Mouse (Mus musculus): Measurements from ENCODE around the gene Tmem41a. TPM values are rescaled to one million over a fixed set of nuclear protein-coding genes. Genes with fewer than 3 reads are reported as not detected.
"Not testable (repeated sequence)": the region's sequence is repeated elsewhere in the genome, so short reads cannot be mapped to it uniquely, and the experiment has no call there.

Tmem41a gene
- 31.4 and 32.7 TPM in 2 replicates for polyA plus RNA-seq (2014; fragmentation: Nextera tagmentation; extraction: Ambion mirVana)

- Histone ChIP-seq H3K4me2 (peak within 1 kb of the TSS; percentile 80), H3K4me3 (ENCODE audit: low read depth, low read length) (peak within 1 kb of the TSS; percentile 67), H3K27ac (ENCODE audit: low read depth, low read length) (no peak within 1 kb of the TSS), H3K4me1 (ENCODE audit: control insufficient read depth, insufficient read depth, low read length) (peaks cover 6% of the 10 kb centered on the region; the same call in 1 of the 2 replicates), H3K36me3 (ENCODE audit: control insufficient read depth, insufficient read depth, low read length) (no peaks in the 10 kb centered on the region), H3K9me3 (ENCODE audit: control insufficient read depth, low read length) (no peaks in the 10 kb centered on the region), H3K9ac (ENCODE audit: low read length) (peak within 1 kb of the TSS; percentile 74), H3K27me3 (ENCODE audit: control insufficient read depth, insufficient read depth, low read length) (no peaks in the 10 kb centered on the region)
- WGBS: 1% methylated on average over 62 of the region's 63 CpGs
- DNase-seq (ENCODE audit: low spot score, missing footprints): peak; percentile 99
- ATAC-seq (ENCODE audit: low FRiP score): peak; percentile 97
These were observed at the start of gene Tmem41a for GRCm38 (mm10) chr16:21946761-21947715. Tmem41a (minus strand) TSS chr16:21947552.

- Histone ChIP-seq H3K9ac (ENCODE audit: low read length) (no peak overlapping the region), H3K4me2 (no peak overlapping the region), H3K4me3 (ENCODE audit: low read depth, low read length) (no peak overlapping the region), H3K27ac (ENCODE audit: low read depth, low read length) (no peak overlapping the region), H3K27me3 (ENCODE audit: control insufficient read depth, insufficient read depth, low read length) (no peaks in the 10 kb centered on the region), H3K36me3 (ENCODE audit: control insufficient read depth, insufficient read depth, low read length) (no peaks in the 10 kb centered on the region), H3K4me1 (ENCODE audit: control insufficient read depth, insufficient read depth, low read length) (no peaks in the 10 kb centered on the region), H3K9me3 (ENCODE audit: control insufficient read depth, low read length) (no peaks in the 10 kb centered on the region)
- ATAC-seq (ENCODE audit: low FRiP score) (no peak), DNase-seq (ENCODE audit: low spot score, missing footprints) (no peak)
- 66% methylated on average over 4 of the region's 4 CpGs for WGBS
These were observed 49.0 kb upstream of the Tmem41a start for GRCm38 (mm10) chr16:21996402-21996801.

GRCm38 (mm10) chr16:21995304-21995703 lies 48.0 kb upstream of the Tmem41a start, which contains the start of gene Liph:
Liph (minus strand) TSS chr16:21995663.
- Histone ChIP-seq H3K27ac (ENCODE audit: low read depth, low read length) (no peak within 1 kb of the TSS), H3K27me3 (ENCODE audit: control insufficient read depth, insufficient read depth, low read length) (no peaks in the 10 kb centered on the region), H3K4me1 (ENCODE audit: control insufficient read depth, insufficient read depth, low read length) (no peaks in the 10 kb centered on the region), H3K36me3 (ENCODE audit: control insufficient read depth, insufficient read depth, low read length) (no peaks in the 10 kb centered on the region), H3K9me3 (ENCODE audit: control insufficient read depth, low read length) (no peaks in the 10 kb centered on the region), H3K9ac (ENCODE audit: low read length) (no peak within 1 kb of the TSS), H3K4me2 (peak within 1 kb of the TSS; percentile 31), H3K4me3 (ENCODE audit: low read depth, low read length) (no peak within 1 kb of the TSS)
- DNase-seq (ENCODE audit: low spot score, missing footprints) (peak; percentile 87), ATAC-seq (ENCODE audit: low FRiP score) (no peak)
- WGBS: 17% methylated on average over 16 of the region's 16 CpGs

DNA sequence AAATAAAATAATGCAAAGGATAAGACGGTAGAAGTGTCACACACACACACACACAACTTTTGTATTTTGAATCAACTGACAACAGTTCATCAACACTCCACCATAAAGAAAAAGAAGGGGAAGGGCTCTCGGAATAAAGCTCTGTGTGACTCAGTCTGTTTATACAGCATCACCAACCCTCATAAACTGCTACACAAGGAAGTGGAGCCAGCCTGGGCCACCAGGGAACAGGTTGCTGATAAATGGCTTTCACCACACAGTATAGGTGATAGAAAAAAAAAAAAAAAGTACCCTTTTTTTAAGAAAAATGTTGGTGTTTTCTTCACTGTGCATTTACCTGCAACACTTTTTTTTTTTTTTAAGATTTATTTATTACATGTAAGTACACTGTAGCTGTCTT lies 44.4 kb upstream of the Tmem41a start:
- Histone ChIP-seq H3K9me3 (ENCODE audit: control insufficient read depth, low read length) (no peaks in the 10 kb centered on the region), H3K4me3 (ENCODE audit: low read depth, low read length) (no peak overlapping the region), H3K9ac (ENCODE audit: low read length) (no peak overlapping the region), H3K4me1 (ENCODE audit: control insufficient read depth, insufficient read depth, low read length) (no peaks in the 10 kb centered on the region), H3K27ac (ENCODE audit: low read depth, low read length) (no peak overlapping the region), H3K36me3 (ENCODE audit: control insufficient read depth, insufficient read depth, low read length) (no peaks in the 10 kb centered on the region), H3K4me2 (no peak overlapping the region), H3K27me3 (ENCODE audit: control insufficient read depth, insufficient read depth, low read length) (no peaks in the 10 kb centered on the region)
- DNase-seq (ENCODE audit: low spot score, missing footprints) (no peak), ATAC-seq (ENCODE audit: low FRiP score) (no peak)
- 86% methylated on average over 2 of the region's 2 CpGs for WGBS

DNA sequence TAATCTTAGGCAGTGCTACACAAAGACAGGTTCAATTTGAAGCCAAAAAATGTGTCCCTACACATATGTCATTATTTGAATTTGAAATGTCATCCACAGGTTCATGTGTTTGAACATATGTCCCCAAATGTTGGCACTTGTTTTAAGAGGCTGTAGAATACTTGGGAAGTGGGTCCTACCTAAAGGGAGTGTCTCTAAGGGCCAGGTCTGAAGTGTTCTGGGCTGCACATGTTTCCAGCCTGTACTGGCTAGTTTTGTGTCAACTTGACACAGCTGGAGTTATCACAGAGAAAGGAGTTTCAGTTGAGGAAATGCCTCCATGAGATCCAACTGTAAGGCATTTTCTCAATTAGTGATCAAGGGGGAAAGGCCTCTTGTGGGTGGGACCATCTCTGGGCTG lies 43.5 kb upstream of the Tmem41a start:
- H3K4me1 ChIP-seq (ENCODE audit: control insufficient read depth, insufficient read depth, low read length); H3K9ac ChIP-seq (ENCODE audit: low read length); H3K36me3 ChIP-seq (ENCODE audit: control insufficient read depth, insufficient read depth, low read length); H3K9me3 ChIP-seq (ENCODE audit: control insufficient read depth, low read length); H3K4me3 ChIP-seq (ENCODE audit: low read depth, low read length); H3K27me3 ChIP-seq (ENCODE audit: control insufficient read depth, insufficient read depth, low read length); ATAC-seq (ENCODE audit: low FRiP score); H3K4me2 ChIP-seq; H3K27ac ChIP-seq (ENCODE audit: low read depth, low read length); DNase-seq (ENCODE audit: low spot score, missing footprints): not testable (repeated sequence)

DNA sequence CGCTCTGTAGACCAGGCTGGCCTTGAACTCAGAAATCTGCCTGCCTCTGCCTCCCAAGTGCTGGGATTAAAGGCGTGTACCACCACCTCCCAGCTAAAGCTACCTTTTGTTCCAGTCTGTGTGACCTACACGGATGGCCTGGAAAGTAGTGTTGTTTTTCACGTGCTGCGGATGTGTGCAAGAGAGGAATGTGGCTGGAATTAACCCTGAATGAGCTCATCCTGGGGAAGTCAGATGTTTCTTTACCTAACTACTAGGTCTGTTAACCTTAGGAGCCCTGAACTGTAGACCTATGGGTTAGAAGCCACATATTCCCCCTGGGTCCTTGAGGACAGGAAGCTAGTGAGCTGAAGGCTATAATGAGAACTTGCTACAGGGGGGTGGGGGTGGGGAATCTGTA lies 40.6 kb upstream of the Tmem41a start:
- H3K9ac ChIP-seq (ENCODE audit: low read length): no peak overlapping the region
- no peak for ATAC-seq (ENCODE audit: low FRiP score)
- WGBS: 75% methylated on average over 5 of the region's 5 CpGs

DNA sequence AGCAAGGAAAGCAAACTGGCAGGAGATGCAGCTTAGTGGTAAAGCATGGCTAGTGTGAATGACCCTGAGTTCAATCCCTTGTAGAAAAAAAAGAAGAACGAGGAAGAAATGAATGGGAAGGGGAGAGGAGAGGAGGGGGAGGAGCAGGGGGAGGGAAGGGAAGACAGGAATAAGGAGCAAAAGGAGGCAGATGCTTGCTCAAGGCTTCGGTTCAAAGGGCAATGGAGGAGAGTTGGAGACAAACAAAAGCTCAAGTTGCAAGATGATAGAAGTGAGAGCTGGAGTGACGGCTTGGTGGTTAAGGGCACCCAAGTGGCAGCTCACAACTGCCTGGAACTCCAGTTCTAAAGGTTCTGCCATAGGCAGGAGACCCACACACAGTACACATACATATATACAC lies 38.8 kb upstream of the Tmem41a start:
- no peak for ATAC-seq (ENCODE audit: low FRiP score)
- no peak for DNase-seq (ENCODE audit: low spot score, missing footprints)
- H3K4me3 ChIP-seq (ENCODE audit: low read depth, low read length): no peak overlapping the region
- WGBS: 48% methylated on average over 3 of the region's 3 CpGs
- no peaks in the 10 kb centered on the region for H3K27me3 ChIP-seq (ENCODE audit: control insufficient read depth, insufficient read depth, low read length)
- no peaks in the 10 kb centered on the region for H3K9me3 ChIP-seq (ENCODE audit: control insufficient read depth, low read length)
- H3K36me3 ChIP-seq (ENCODE audit: control insufficient read depth, insufficient read depth, low read length): no peaks in the 10 kb centered on the region
- no peak overlapping the region for H3K27ac ChIP-seq (ENCODE audit: low read depth, low read length)
- H3K4me2 ChIP-seq: no peak overlapping the region
- H3K4me1 ChIP-seq (ENCODE audit: control insufficient read depth, insufficient read depth, low read length): no peaks in the 10 kb centered on the region
- H3K9ac ChIP-seq (ENCODE audit: low read length): no peak overlapping the region

More for the DNA sequence above, 40.6 kb upstream of the Tmem41a start:
- Histone ChIP-seq H3K4me2 (no peak overlapping the region), H3K27ac (ENCODE audit: low read depth, low read length) (no peak overlapping the region), H3K4me3 (ENCODE audit: low read depth, low read length) (no peak overlapping the region), H3K9me3 (ENCODE audit: control insufficient read depth, low read length) (no peaks in the 10 kb centered on the region), H3K36me3 (ENCODE audit: control insufficient read depth, insufficient read depth, low read length) (no peaks in the 10 kb centered on the region), H3K27me3 (ENCODE audit: control insufficient read depth, insufficient read depth, low read length) (no peaks in the 10 kb centered on the region), H3K4me1 (ENCODE audit: control insufficient read depth, insufficient read depth, low read length) (no peaks in the 10 kb centered on the region)
- DNase-seq (ENCODE audit: low spot score, missing footprints): no peak

GRCm38 (mm10) chr16:21984091-21984490 lies 36.7 kb upstream of the Tmem41a start:
- no peaks in the 10 kb centered on the region for H3K4me1 ChIP-seq (ENCODE audit: control insufficient read depth, insufficient read depth, low read length)
- H3K4me2 ChIP-seq: no peak overlapping the region
- H3K4me3 ChIP-seq (ENCODE audit: low read depth, low read length): no peak overlapping the region
- no peak overlapping the region for H3K9ac ChIP-seq (ENCODE audit: low read length)
- H3K36me3 ChIP-seq (ENCODE audit: control insufficient read depth, insufficient read depth, low read length): no peaks in the 10 kb centered on the region
- 81% methylated on average over 12 of the region's 12 CpGs for WGBS
- no peak for DNase-seq (ENCODE audit: low spot score, missing footprints)
- no peak overlapping the region for H3K27ac ChIP-seq (ENCODE audit: low read depth, low read length)
- H3K27me3 ChIP-seq (ENCODE audit: control insufficient read depth, insufficient read depth, low read length): no peaks in the 10 kb centered on the region
- no peaks in the 10 kb centered on the region for H3K9me3 ChIP-seq (ENCODE audit: control insufficient read depth, low read length)
- no peak for ATAC-seq (ENCODE audit: low FRiP score)

- WGBS: 90% methylated on average over 4 of the region's 4 CpGs
- DNase-seq (ENCODE audit: low spot score, missing footprints) (no peak), ATAC-seq (ENCODE audit: low FRiP score) (no peak)
- Histone ChIP-seq H3K9ac (ENCODE audit: low read length) (no peak overlapping the region), H3K4me1 (ENCODE audit: control insufficient read depth, insufficient read depth, low read length) (no peaks in the 10 kb centered on the region), H3K27ac (ENCODE audit: low read depth, low read length) (no peak overlapping the region), H3K4me3 (ENCODE audit: low read depth, low read length) (no peak overlapping the region), H3K36me3 (ENCODE audit: control insufficient read depth, insufficient read depth, low read length) (no peaks in the 10 kb centered on the region), H3K27me3 (ENCODE audit: control insufficient read depth, insufficient read depth, low read length) (no peaks in the 10 kb centered on the region), H3K9me3 (ENCODE audit: control insufficient read depth, low read length) (no peaks in the 10 kb centered on the region), H3K4me2 (no peak overlapping the region)
These were observed 36.2 kb upstream of the Tmem41a start for GRCm38 (mm10) chr16:21983581-21983980.

All from midbrain, embryonic 11.5 days (tissue).